Mouse (Mus musculus): ENCODE measurements around the gene Echs1. TPM values are rescaled to one million over a fixed set of nuclear protein-coding genes. Genes with fewer than 3 reads are reported as not detected.
"Not testable (repeated sequence)": the region's sequence is repeated elsewhere in the genome, so short reads cannot be mapped to it uniquely, and the experiment has no call there.

The Echs1 gene
- total and polyA plus RNA-seq, 3 experiments, result 43.3 to 72.0 (median 47.8) TPM

- in situ Hi-C loops (cut with MboI; ENCODE audit: low pct_ligation_motif_present, low pct_unique_long_range_greater_than_20kb, low sequenced_read_pairs) (loop anchor here (5.0 to 10.0 kb wide), 3 partner anchors 38 to 220 kb away; partner anchors contain the start of gene Adam8), dilution Hi-C loops (cut with MboI; ENCODE audit: extremely low pct_ligation_motif_present, extremely low pct_unique_long_range_greater_than_20kb, low sequenced_read_pairs) (no loop called here)
- Histone ChIP-seq H3K4me1 (ENCODE audit: control insufficient read depth in 1 of 2, insufficient read depth in 2 of 2) (peaks cover 0 to 17% of the 10 kb centered on the region in 2 experiments; a peak in 1 of 4 replicates), H3K36me3 (replicated peaks in 1 of 2; ENCODE audit: control insufficient read depth in 1 of 2, insufficient read depth in 1 of 2, low read length in 1 of 2) (peaks cover 24 to 63% of the 10 kb centered on the region in 2 experiments), H3K79me2 (replicated peaks; ENCODE audit: control insufficient read depth, extremely low read depth, insufficient read depth, poor library complexity, severe bottlenecking) (no peaks in the 10 kb centered on the region), H3K9ac (ENCODE audit: insufficient read depth, low read depth) (no peak overlapping the region), H3K27me3 (replicated peaks) (no peaks in the 10 kb centered on the region), H3K4me3 (replicated peaks in 1 of 3; ENCODE audit: low read depth in 2 of 3, low read length in 2 of 3, poor library complexity in 1 of 3) (no peak overlapping the region), H3K27ac (ENCODE audit: insufficient read depth, low read depth) (no peak overlapping the region), H3K4me2 (ENCODE audit: insufficient read depth, low read depth, poor library complexity, severe bottlenecking) (no peak overlapping the region), H3K9me3 (replicated peaks; ENCODE audit: low read length) (no peaks in the 10 kb centered on the region)
- DNase-seq (ENCODE audit: extremely low read depth), result no peak
- TF ChIP-seq ZKSCAN1 (IDR thresholded peaks at IDR 0.05; ENCODE audit: borderline replicate concordance, low read depth, low read length) (no peak), CHD1 (IDR thresholded peaks at IDR 0.05; ENCODE audit: low read depth, low read length) (no peak), SIN3A (IDR thresholded peaks at IDR 0.05; ENCODE audit: low read length) (no peak), ETS1 (conservative IDR thresholded peaks at IDR 0.05; ENCODE audit: low read depth, low read length) (no peak), USF1 (IDR thresholded peaks at IDR 0.05; ENCODE audit: low read depth, low read length) (no peak), BHLHE40 (IDR thresholded peaks at IDR 0.05; ENCODE audit: low read depth, low read length) (no peak), GABPA (IDR thresholded peaks at IDR 0.05; ENCODE audit: insufficient replicate concordance, low read depth, low read length) (no peak), CTCF (conservative IDR thresholded peaks at IDR 0.05 in 1 of 2, IDR thresholded peaks at IDR 0.05 in 1 of 2; ENCODE audit: low read depth in 2 of 2, low read length in 2 of 2) (no peak), MEF2A (IDR thresholded peaks at IDR 0.05; ENCODE audit: borderline replicate concordance, low read depth, low read length) (no peak), E2F4 (IDR thresholded peaks at IDR 0.05; ENCODE audit: insufficient replicate concordance, low read depth, low read length) (no peak), ZNF384 (IDR thresholded peaks at IDR 0.05; ENCODE audit: low read depth, low read length) (no peak), SMC3 (IDR thresholded peaks at IDR 0.05; ENCODE audit: low read depth, low read length) (no peak), MXI1 (IDR thresholded peaks at IDR 0.05; ENCODE audit: low read depth, low read length) (no peak)
Observed at GRCm38 (mm10) chr7:140135106-140135770, 19.0 kb upstream of the Echs1 start.

DNA sequence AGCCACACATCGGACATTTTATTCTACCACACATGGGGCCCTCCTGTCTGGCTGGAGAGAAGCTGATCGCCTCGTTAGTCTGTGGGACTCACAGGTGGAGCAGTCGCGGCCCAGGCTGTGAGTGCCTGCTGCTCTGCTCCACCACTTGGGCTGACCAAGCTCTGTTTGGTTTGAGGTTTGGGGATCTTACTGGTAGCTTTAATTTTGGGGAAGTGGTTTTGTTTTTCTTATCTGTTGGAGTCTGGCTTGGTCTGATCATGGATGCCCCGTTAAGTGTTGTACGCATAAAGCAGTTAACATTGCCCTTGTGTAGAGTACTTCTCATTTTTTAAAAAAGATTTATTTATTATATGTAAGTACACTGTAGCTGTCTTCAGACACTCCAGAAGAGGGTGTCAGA lies 17.8 kb upstream of the Echs1 start:
- H3K27ac ChIP-seq (ENCODE audit: insufficient read depth, low read depth); H3K9me3 ChIP-seq (replicated peaks; ENCODE audit: low read length); H3K9ac ChIP-seq (ENCODE audit: insufficient read depth, low read depth); H3K4me2 ChIP-seq (ENCODE audit: insufficient read depth, low read depth, poor library complexity, severe bottlenecking); DNase-seq (ENCODE audit: extremely low read depth); H3K79me2 ChIP-seq (replicated peaks; ENCODE audit: control insufficient read depth, extremely low read depth, insufficient read depth, poor library complexity, severe bottlenecking); H3K27me3 ChIP-seq (replicated peaks); dilution Hi-C loops (cut with MboI; ENCODE audit: extremely low pct_ligation_motif_present, extremely low pct_unique_long_range_greater_than_20kb, low sequenced_read_pairs); H3K4me3 ChIP-seq (replicated peaks in 1 of 3; ENCODE audit: low read depth in 2 of 3, low read length in 2 of 3, poor library complexity in 1 of 3): not testable (repeated sequence)
- Histone ChIP-seq H3K36me3 (replicated peaks in 1 of 2; ENCODE audit: control insufficient read depth in 1 of 2, insufficient read depth in 1 of 2, low read length in 1 of 2) (peaks cover 34 to 64% of the 10 kb centered on the region in 2 experiments), H3K4me1 (ENCODE audit: control insufficient read depth in 1 of 2, insufficient read depth in 2 of 2) (peaks cover 0 to 18% of the 10 kb centered on the region in 2 experiments; a peak in 1 of 4 replicates)
- in situ Hi-C loops (cut with MboI; ENCODE audit: low pct_ligation_motif_present, low pct_unique_long_range_greater_than_20kb, low sequenced_read_pairs), result loop anchor here (10.0 kb wide), 2 partner anchors 139 to 219 kb away; partner anchors contain the start of gene Adam8

GRCm38 (mm10) chr7:140132184-140132583 lies 15.9 kb upstream of the Echs1 start:
- H3K4me1 ChIP-seq (ENCODE audit: control insufficient read depth in 1 of 2, insufficient read depth in 2 of 2), result peaks cover under 1 to 31% of the 10 kb centered on the region in 2 experiments; a peak in 2 of 4 replicates
- H3K4me2 ChIP-seq (ENCODE audit: insufficient read depth, low read depth, poor library complexity, severe bottlenecking); H3K27me3 ChIP-seq (replicated peaks); H3K4me3 ChIP-seq (replicated peaks in 1 of 3; ENCODE audit: low read depth in 2 of 3, low read length in 2 of 3, poor library complexity in 1 of 3); H3K79me2 ChIP-seq (replicated peaks; ENCODE audit: control insufficient read depth, extremely low read depth, insufficient read depth, poor library complexity, severe bottlenecking); dilution Hi-C loops (cut with MboI; ENCODE audit: extremely low pct_ligation_motif_present, extremely low pct_unique_long_range_greater_than_20kb, low sequenced_read_pairs); H3K9ac ChIP-seq (ENCODE audit: insufficient read depth, low read depth); H3K9me3 ChIP-seq (replicated peaks; ENCODE audit: low read length); DNase-seq (ENCODE audit: extremely low read depth); H3K27ac ChIP-seq (ENCODE audit: insufficient read depth, low read depth): not testable (repeated sequence)
- peaks cover 34 to 70% of the 10 kb centered on the region in 2 experiments for H3K36me3 ChIP-seq (replicated peaks in 1 of 2; ENCODE audit: control insufficient read depth in 1 of 2, insufficient read depth in 1 of 2, low read length in 1 of 2)
- in situ Hi-C loops (cut with MboI; ENCODE audit: low pct_ligation_motif_present, low pct_unique_long_range_greater_than_20kb, low sequenced_read_pairs), result loop anchor here (10.0 kb wide), 2 partner anchors 137 to 217 kb away; partner anchors contain the start of gene Adam8

All from CH12.LX (cell line).